Mouse (Mus musculus): ENCODE measurements at regions not wholly inside any gene's neighbourhood (a gene's known extent, or its start where the extent isn't known, plus 50 kb on each side); places are given as distances from the start of the nearest gene placed in this dataset.

- H3K4me2 ChIP-seq (ENCODE audit: low read length) = no peak overlapping the region
- H3K36me3 ChIP-seq (ENCODE audit: insufficient read depth, low read length) = no peaks in the 10 kb centered on the region
- no peaks in the 10 kb centered on the region for H3K27me3 ChIP-seq (ENCODE audit: insufficient read depth, low read length)
- no peaks in the 10 kb centered on the region for H3K4me1 ChIP-seq (replicated peaks; ENCODE audit: insufficient read depth, low read length)
- H3K9me3 ChIP-seq (replicated peaks; ENCODE audit: low read length) = no peaks in the 10 kb centered on the region; the same call in 1 of the 2 replicates
- H3K4me3 ChIP-seq (replicated peaks; ENCODE audit: low read depth, low read length) = no peak overlapping the region
- 79% methylated on average over 1 of the region's 1 CpGs for WGBS
- ATAC-seq (replicated peaks; ENCODE audit: low FRiP score, low read depth) = no peak
- DNase-seq (ENCODE audit: low spot score) = no peak
- no peak overlapping the region for H3K27ac ChIP-seq
- TF ChIP-seq CTCF (IDR thresholded peaks at IDR 0.05; ENCODE audit: low read depth) = no peak
- no peak overlapping the region for H3K9ac ChIP-seq (ENCODE audit: low read depth, low read length)
Measured at GRCm38 (mm10) chr11:43952151-43952550, 51.1 kb upstream of the Adra1b start.

GRCm38 (mm10) chr11:43958241-43958975, 57.4 kb upstream of the Adra1b start:
- no peak for ATAC-seq (replicated peaks; ENCODE audit: low FRiP score, low read depth)
- Histone ChIP-seq H3K36me3 (ENCODE audit: insufficient read depth, low read length) (no peaks in the 10 kb centered on the region), H3K4me1 (replicated peaks; ENCODE audit: insufficient read depth, low read length) (no peaks in the 10 kb centered on the region), H3K4me2 (ENCODE audit: low read length) (no peak overlapping the region), H3K4me3 (replicated peaks; ENCODE audit: low read depth, low read length) (no peak overlapping the region), H3K27me3 (ENCODE audit: insufficient read depth, low read length) (no peaks in the 10 kb centered on the region), H3K9me3 (replicated peaks; ENCODE audit: low read length) (no peaks in the 10 kb centered on the region), H3K27ac (no peak overlapping the region), H3K9ac (ENCODE audit: low read depth, low read length) (no peak overlapping the region)
- 75% methylated on average over 3 of the region's 3 CpGs for WGBS
- DNase-seq (ENCODE audit: low spot score) = no peak
- no peak for TF ChIP-seq CTCF (IDR thresholded peaks at IDR 0.05; ENCODE audit: low read depth)

GRCm38 (mm10) chr11:43958976-43959315, 57.9 kb upstream of the Adra1b start:
- DNase-seq (ENCODE audit: low spot score) (no peak), ATAC-seq (replicated peaks; ENCODE audit: low FRiP score, low read depth) (no peak)
- Histone ChIP-seq H3K4me3 (replicated peaks; ENCODE audit: low read depth, low read length) (no peak overlapping the region), H3K9me3 (replicated peaks; ENCODE audit: low read length) (no peaks in the 10 kb centered on the region), H3K9ac (ENCODE audit: low read depth, low read length) (no peak overlapping the region), H3K36me3 (ENCODE audit: insufficient read depth, low read length) (no peaks in the 10 kb centered on the region), H3K27me3 (ENCODE audit: insufficient read depth, low read length) (no peaks in the 10 kb centered on the region), H3K4me2 (ENCODE audit: low read length) (no peak overlapping the region), H3K27ac (no peak overlapping the region), H3K4me1 (replicated peaks; ENCODE audit: insufficient read depth, low read length) (no peaks in the 10 kb centered on the region)
- WGBS = 35% methylated on average over 2 of the region's 2 CpGs
- TF ChIP-seq CTCF (IDR thresholded peaks at IDR 0.05; ENCODE audit: low read depth) = no peak

GRCm38 (mm10) chr11:43960348-43961105, 59.5 kb upstream of the Adra1b start:
- DNase-seq (ENCODE audit: low spot score) (no peak), ATAC-seq (replicated peaks; ENCODE audit: low FRiP score, low read depth) (no peak)
- 70% methylated on average over 5 of the region's 5 CpGs for WGBS

GRCm38 (mm10) chr11:43961398-43962070, 60.5 kb upstream of the Adra1b start:
- no peak for ATAC-seq (replicated peaks; ENCODE audit: low FRiP score, low read depth)

More at GRCm38 (mm10) chr11:43960348-43961105, 59.5 kb upstream of the Adra1b start:
- H3K36me3 ChIP-seq (ENCODE audit: insufficient read depth, low read length) = no peaks in the 10 kb centered on the region
- no peak overlapping the region for H3K4me2 ChIP-seq (ENCODE audit: low read length)
- no peak overlapping the region for H3K4me3 ChIP-seq (replicated peaks; ENCODE audit: low read depth, low read length)
- TF ChIP-seq CTCF (IDR thresholded peaks at IDR 0.05; ENCODE audit: low read depth) = peak; percentile 28; the same call in 1 of the 2 replicates
- no peaks in the 10 kb centered on the region for H3K27me3 ChIP-seq (ENCODE audit: insufficient read depth, low read length)
- H3K27ac ChIP-seq = no peak overlapping the region
- no peaks in the 10 kb centered on the region for H3K4me1 ChIP-seq (replicated peaks; ENCODE audit: insufficient read depth, low read length)
- no peaks in the 10 kb centered on the region for H3K9me3 ChIP-seq (replicated peaks; ENCODE audit: low read length)
- no peak overlapping the region for H3K9ac ChIP-seq (ENCODE audit: low read depth, low read length)

GRCm38 (mm10) chr11:43967764-43968163, 66.8 kb upstream of the Adra1b start:
- no peak for TF ChIP-seq CTCF (IDR thresholded peaks at IDR 0.05; ENCODE audit: low read depth)
- ATAC-seq (replicated peaks; ENCODE audit: low FRiP score, low read depth) (no peak), DNase-seq (ENCODE audit: low spot score) (no peak)
- H3K4me1 ChIP-seq (replicated peaks; ENCODE audit: insufficient read depth, low read length) = no peaks in the 10 kb centered on the region
- H3K27me3 ChIP-seq (ENCODE audit: insufficient read depth, low read length) = no peaks in the 10 kb centered on the region
- H3K27ac ChIP-seq = no peak overlapping the region
- no peak overlapping the region for H3K4me2 ChIP-seq (ENCODE audit: low read length)
- no peak overlapping the region for H3K4me3 ChIP-seq (replicated peaks; ENCODE audit: low read depth, low read length)
- H3K36me3 ChIP-seq (ENCODE audit: insufficient read depth, low read length) = no peaks in the 10 kb centered on the region
- no peak overlapping the region for H3K9ac ChIP-seq (ENCODE audit: low read depth, low read length)
- no peaks in the 10 kb centered on the region for H3K9me3 ChIP-seq (replicated peaks; ENCODE audit: low read length)
- WGBS = 88% methylated on average over 1 of the region's 1 CpGs

More at GRCm38 (mm10) chr11:43961398-43962070, 60.5 kb upstream of the Adra1b start:
- TF ChIP-seq CTCF (IDR thresholded peaks at IDR 0.05; ENCODE audit: low read depth) = no peak
- Histone ChIP-seq H3K27ac (no peak overlapping the region), H3K4me2 (ENCODE audit: low read length) (no peak overlapping the region), H3K27me3 (ENCODE audit: insufficient read depth, low read length) (no peaks in the 10 kb centered on the region), H3K4me1 (replicated peaks; ENCODE audit: insufficient read depth, low read length) (no peaks in the 10 kb centered on the region), H3K9me3 (replicated peaks; ENCODE audit: low read length) (no peaks in the 10 kb centered on the region), H3K36me3 (ENCODE audit: insufficient read depth, low read length) (no peaks in the 10 kb centered on the region), H3K4me3 (replicated peaks; ENCODE audit: low read depth, low read length) (no peak overlapping the region), H3K9ac (ENCODE audit: low read depth, low read length) (no peak overlapping the region)
- DNase-seq (ENCODE audit: low spot score) = no peak
- 84% methylated on average over 6 of the region's 6 CpGs for WGBS

All from kidney, postnatal 0 days (tissue).